Mouse (Mus musculus) kidney, adult 2 months (tissue): ENCODE data around the gene Pogz. TPM values are rescaled to one million over a fixed set of nuclear protein-coding genes. Genes with fewer than 3 reads are reported as not detected.
A peak's percentile ranks its signal among the peaks of the same experiment; 100 is the strongest.

ENCODE experiments used
- DNase-seq: peaks from one replicate; pipeline ENCODE4 v3.0.0; 2021
- H3K27ac ChIP-seq: fragments of 200-500 bp; 2 replicates; pipeline ENCODE4 v1.5.1; 2012; ENCODE audit warnings: low read depth, low read length, control low read depth, inconsistent platforms; ENCODE audit not compliant: insufficient read depth
- H3K27me3 ChIP-seq: fragments of 200-500 bp; replicated peaks from 2 replicates; pipeline ENCODE4 v1.6.1; 2012; ENCODE audit warnings: mild to moderate bottlenecking, moderate library complexity, low read length, inconsistent platforms; ENCODE audit not compliant: control insufficient read depth, insufficient read depth
- H3K36me3 ChIP-seq: fragments of 200-500 bp; 2 replicates; pipeline ENCODE4 v1.6.1; 2012; ENCODE audit warnings: mild to moderate bottlenecking, moderate library complexity, low read length, inconsistent platforms; ENCODE audit not compliant: control insufficient read depth, insufficient read depth
- H3K4me1 ChIP-seq: fragments of 200-500 bp; 2 replicates; pipeline ENCODE4 v1.6.1; 2011; ENCODE audit warnings: low read length; ENCODE audit not compliant: control insufficient read depth, insufficient read depth
- H3K4me3 ChIP-seq: fragments of 200-500 bp; 2 replicates; pipeline ENCODE4 v1.5.1; 2011; ENCODE audit warnings: mild to moderate bottlenecking, low read depth, low read length, control low read depth; ENCODE audit not compliant: insufficient read depth
- CTCF ChIP-seq: fragments of 200-500 bp; conservative IDR thresholded peaks from 2 replicates; pipeline ENCODE4 v1.5.1; 2011; ENCODE audit warnings: low read depth, mild to moderate bottlenecking, control low read depth, low read length, moderate library complexity, mixed read lengths; ENCODE audit not compliant: insufficient read depth, insufficient read length
- POLR2A ChIP-seq: fragments of 200-500 bp; IDR thresholded peaks from one replicate; pipeline ENCODE4 v1.6.1; 2011; ENCODE audit warnings: low read depth, low read length, control low read depth
- WGBS: fragments of 180-500 bp; shearing (Covaris S2); methylation state at CpG from one replicate; pipeline ENCODE4 v1.1.7; 2018; 5-methylcytosine and 5-hydroxymethylcytosine counted together
- polyA plus RNA-seq: library from polyadenylated mRNA; depleted of rRNA; stranded (reverse); fragments of >200 nt; gene quantifications from 2 replicates; pipeline ENCODE4 v1.2.3, GENCODE M21; 2012

Gene Pogz
- polyA plus RNA-seq, 1 experiment: 21.0 TPM

DNA sequence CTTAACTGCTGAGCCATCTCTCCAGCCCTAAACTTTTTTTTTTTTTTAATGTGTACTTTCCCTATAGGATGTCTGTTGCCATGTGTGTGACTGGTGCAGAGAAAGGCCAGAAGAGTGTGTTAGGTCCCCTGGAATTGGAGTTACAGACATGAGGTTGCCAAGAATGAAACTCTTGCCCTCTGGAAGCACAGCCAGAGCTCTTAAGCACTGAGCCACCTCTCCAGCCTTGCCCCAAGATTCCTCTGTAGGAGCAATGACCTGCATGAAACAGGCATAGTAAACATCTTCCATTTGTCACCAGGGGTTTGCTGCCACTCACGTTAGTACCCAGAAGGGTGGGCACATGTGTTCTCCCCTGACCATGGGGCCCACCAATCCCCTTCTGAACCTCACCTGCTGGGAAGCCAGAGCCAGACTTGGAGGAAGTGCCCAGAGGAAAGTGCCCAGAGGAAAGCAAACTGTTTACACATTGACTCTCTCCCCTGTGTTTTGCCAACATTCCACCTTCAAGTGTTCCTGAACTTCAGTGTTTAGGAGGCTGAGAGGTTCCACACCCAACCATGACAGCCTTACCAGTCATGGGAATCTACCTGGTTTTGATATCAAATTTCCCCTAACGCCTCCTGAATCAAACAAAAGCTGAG, 73.8 kb downstream of the Pogz start:
- no peaks in the 10 kb centered on the region for H3K36me3 ChIP-seq
- H3K4me3 ChIP-seq: no peak overlapping the region
- DNase-seq: peak; percentile 44
- peak overlapping the region; percentile 75 for H3K27ac ChIP-seq
- 59% methylated on average over 2 of the region's 2 CpGs for whole genome bisulfite sequencing
- TF ChIP-seq POLR2A (no peak), CTCF (no peak)
- H3K27me3 ChIP-seq: no peaks in the 10 kb centered on the region
- H3K4me1 ChIP-seq: peaks cover 23% of the 10 kb centered on the region

DNA sequence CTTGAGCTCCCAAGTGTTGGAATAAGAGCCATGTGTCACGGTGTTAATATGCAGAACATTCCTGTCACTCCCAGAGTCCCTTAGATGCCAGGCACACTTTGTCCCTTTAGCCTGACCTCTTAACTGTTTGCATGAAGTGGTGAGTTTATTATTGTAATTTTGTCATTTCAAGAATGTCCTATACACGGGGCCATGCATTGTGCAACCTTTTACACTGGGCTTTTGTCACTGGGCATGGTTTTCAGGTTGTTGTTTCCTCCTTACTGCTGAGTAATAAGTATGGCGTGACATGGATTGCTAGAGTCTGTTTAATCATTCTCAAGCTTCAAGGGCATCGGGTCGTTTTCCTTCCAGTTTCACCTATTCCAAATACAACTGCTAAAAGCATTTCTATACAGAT, 76.4 kb downstream of the Pogz start:
- peaks cover 36% of the 10 kb centered on the region for H3K4me1 ChIP-seq
- DNase-seq: peak; percentile 83
- H3K27ac ChIP-seq: peak overlapping the region; percentile 98
- 22% methylated on average over 5 of the region's 5 CpGs for WGBS
- TF ChIP-seq CTCF (no peak), POLR2A (no peak)
- H3K4me3 ChIP-seq: no peak overlapping the region
- no peaks in the 10 kb centered on the region for H3K27me3 ChIP-seq
- no peaks in the 10 kb centered on the region for H3K36me3 ChIP-seq

DNA sequence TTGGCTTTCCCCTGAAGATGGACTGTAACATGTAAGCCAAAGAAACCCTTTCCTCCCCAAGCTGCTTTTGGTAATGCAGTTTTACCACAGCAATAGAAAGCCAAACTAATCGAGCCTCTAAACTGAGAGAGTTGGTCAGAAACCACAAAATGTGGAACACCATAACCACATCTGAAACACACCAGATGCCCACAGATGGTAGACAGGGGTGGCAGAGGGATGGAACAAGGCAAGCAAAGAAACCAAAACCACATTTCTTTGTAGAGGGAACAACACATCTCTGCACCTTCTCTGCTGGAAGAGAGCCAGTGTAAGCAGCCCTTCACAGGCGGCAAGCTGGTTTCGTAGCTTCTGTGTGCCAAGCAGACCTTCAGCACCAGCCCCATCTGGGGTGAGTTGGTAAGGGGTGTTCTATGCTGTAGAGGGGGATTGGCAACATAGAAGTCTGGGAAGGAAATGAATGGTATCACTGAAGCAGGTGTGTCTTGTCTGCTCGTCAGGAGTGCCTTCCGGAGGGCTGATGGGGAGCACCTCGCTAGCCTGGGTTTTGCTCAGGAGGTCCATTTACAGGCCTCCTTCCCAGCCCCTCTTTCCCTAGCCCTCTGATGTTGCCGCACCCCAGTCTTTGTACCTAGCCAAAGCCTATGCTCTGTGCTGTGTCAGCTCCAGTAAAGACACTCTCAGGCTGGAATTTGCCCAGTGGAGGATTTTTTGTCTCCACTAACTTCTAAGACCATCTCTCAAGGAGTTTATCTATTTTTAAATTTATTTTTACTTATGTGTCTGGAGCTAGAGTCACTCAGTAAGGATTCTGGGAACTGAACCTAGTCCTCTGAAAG, 78.8 kb downstream of the Pogz start:
- peak; percentile 59 for DNase-seq
- no peak for TF ChIP-seq CTCF
- TF ChIP-seq POLR2A: no peak
- H3K4me1 ChIP-seq: peaks cover 38% of the 10 kb centered on the region
- 55% methylated on average over 7 of the region's 7 CpGs for WGBS
- no peak overlapping the region for H3K4me3 ChIP-seq
- no peaks in the 10 kb centered on the region for H3K36me3 ChIP-seq
- peak overlapping the region; percentile 62; the same call in 1 of the 2 replicates for H3K27ac ChIP-seq
- no peaks in the 10 kb centered on the region for H3K27me3 ChIP-seq

DNA sequence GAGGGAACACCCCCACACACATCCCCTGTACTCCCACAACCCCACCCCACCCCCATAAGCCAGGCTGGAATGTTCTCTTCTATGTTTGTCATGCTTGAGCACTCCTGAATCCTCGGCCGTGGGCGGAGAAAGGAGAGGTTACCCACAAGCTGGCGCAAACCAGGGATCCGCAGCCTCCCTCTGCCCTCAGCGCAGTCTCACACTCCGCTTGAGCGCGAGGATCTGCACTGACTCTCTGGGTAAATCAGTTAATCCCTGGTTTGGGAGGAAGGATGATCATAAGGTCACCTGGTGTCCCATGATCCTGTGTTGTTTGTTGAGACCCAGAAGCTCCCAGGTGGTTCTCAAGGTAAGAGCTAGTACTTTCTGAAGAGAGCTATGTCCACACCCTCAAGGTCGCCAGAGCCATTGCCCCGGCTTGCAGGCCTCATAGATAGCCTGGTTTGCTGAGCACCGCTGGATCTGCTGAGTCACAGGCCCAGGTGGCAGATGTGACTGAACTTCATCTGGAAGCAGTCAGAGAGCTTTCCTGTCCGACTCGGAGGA, 80.5 kb downstream of the Pogz start:
- Histone ChIP-seq H3K27me3 (no peaks in the 10 kb centered on the region), H3K4me3 (peak overlapping the region; percentile 53), H3K27ac (peak overlapping the region; percentile 100), H3K36me3 (no peaks in the 10 kb centered on the region), H3K4me1 (peaks cover 33% of the 10 kb centered on the region)
- TF ChIP-seq POLR2A (no peak), CTCF (no peak)
- 40% methylated on average over 14 of the region's 14 CpGs for WGBS
- peak; percentile 94 for DNase-seq

DNA sequence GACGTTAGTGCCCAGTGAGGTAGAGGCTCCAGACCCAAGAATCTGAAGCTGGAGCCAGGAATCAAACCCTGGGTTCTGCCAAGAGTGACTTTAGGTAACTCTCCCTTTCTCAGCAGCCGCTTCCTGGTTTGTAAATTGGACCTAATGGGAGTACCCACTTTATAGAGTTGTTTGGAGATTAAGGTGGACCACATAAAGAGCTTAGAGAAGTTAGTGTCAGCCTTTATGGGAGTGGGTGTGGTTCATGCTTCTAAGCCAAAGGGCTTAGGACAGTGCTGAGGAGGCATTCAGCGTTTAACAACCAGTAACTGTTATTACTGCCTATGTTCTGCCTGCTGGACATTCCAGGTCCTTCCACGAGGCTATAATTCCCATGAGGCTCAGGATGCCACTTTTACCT, 81.5 kb downstream of the Pogz start:
- TF ChIP-seq POLR2A (no peak), CTCF (no peak)
- no peaks in the 10 kb centered on the region for H3K36me3 ChIP-seq
- 51% methylated on average over 4 of the region's 4 CpGs for WGBS
- no peak for DNase-seq
- no peaks in the 10 kb centered on the region for H3K27me3 ChIP-seq
- H3K27ac ChIP-seq: peak overlapping the region; percentile 100
- no peak overlapping the region; the same call in 1 of the 2 replicates for H3K4me3 ChIP-seq
- H3K4me1 ChIP-seq: peaks cover 29% of the 10 kb centered on the region

DNA sequence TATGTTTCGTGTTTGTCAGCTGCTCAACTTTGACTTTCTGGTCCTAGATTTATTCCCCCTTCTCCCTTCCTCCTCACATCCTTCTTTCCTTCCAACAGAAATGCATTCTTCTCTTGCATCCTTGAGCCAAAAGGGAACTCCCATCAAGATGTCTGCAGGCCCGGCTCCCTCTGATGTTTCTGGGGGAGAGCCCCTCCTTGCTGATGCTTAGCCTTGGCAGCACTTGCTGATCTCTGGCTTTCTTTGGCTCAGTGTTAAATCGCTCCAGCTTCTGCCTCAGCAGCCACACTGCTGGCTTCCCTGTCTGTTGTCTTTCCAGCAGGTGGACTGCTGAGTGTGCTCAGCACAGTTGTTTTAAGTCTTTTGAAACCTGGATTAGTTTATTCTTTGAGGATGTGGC, 83.7 kb downstream of the Pogz start:
- no peak for TF ChIP-seq POLR2A
- whole genome bisulfite sequencing: 53% methylated on average over 3 of the region's 3 CpGs

DNA sequence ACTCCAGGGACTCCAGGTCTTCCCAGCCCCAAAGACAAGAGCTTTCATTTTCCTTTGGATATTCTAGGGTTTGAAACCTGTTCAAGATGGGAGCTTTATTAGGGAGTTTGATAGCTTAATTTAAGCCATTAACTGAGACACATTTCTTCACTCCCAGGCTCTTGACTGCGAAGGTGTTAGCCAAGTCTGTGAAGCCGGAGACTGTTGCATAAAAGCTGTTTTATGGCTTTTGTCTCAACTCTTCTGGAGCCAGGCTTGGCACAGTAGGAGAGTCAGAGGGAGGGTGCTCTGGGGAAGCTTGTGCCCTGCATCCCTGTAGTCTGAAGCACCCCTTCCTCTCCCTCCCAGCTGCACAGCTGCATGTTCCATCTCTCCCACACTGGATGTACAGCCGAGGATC, 85.0 kb downstream of the Pogz start:
- WGBS: 61% methylated on average over 3 of the region's 3 CpGs

More for the DNA sequence above, 83.7 kb downstream of the Pogz start:
- DNase-seq: no peak
- Histone ChIP-seq H3K27me3 (no peaks in the 10 kb centered on the region), H3K27ac (no peak overlapping the region), H3K4me1 (peaks cover 17% of the 10 kb centered on the region; the same call in 1 of the 2 replicates), H3K36me3 (no peaks in the 10 kb centered on the region), H3K4me3 (no peak overlapping the region)

More for the DNA sequence above, 85.0 kb downstream of the Pogz start:
- no peak for TF ChIP-seq CTCF
- no peak for TF ChIP-seq POLR2A
- Histone ChIP-seq H3K4me1 (peaks cover 14% of the 10 kb centered on the region; the same call in 1 of the 2 replicates), H3K27ac (no peak overlapping the region), H3K36me3 (no peaks in the 10 kb centered on the region), H3K27me3 (no peaks in the 10 kb centered on the region), H3K4me3 (no peak overlapping the region)
- no peak for DNase-seq
